Mouse (Mus musculus): Measurements from ENCODE around the gene Ablim2.

DNA sequence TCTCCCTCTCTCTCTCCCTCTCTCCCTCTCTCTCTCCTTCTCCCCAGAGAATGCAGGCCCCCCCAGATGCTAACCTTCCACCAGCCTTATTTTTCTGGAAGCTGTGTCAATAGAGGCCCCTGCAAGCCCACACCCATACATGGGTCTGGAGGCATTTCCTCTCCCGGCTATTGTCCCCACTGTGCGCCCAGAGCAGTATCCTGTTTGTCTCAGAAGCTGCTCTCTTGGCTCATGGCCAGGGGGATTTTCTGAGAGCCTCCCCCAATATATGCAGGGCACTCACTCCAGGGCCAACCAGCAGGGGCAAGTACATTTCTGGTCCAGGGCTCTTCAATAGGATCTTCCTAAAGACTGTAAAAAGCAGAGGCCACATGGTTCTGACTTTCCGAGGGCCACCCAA, 27.8 kb upstream of the Ablim2 start:
- TF ChIP-seq CTCF (IDR thresholded peaks at IDR 0.05; ENCODE audit: low read depth) (no peak), EP300 (IDR thresholded peaks at IDR 0.05; ENCODE audit: low read depth) (no peak)

All from liver, embryonic 14.5 days (tissue).